Mouse (Mus musculus): ENCODE results near the gene Slco2a1.
"Not testable (repeated sequence)": the region's sequence is repeated elsewhere in the genome, so short reads cannot be mapped to it uniquely, and the experiment has no call there.

Gene Slco2a1

DNA sequence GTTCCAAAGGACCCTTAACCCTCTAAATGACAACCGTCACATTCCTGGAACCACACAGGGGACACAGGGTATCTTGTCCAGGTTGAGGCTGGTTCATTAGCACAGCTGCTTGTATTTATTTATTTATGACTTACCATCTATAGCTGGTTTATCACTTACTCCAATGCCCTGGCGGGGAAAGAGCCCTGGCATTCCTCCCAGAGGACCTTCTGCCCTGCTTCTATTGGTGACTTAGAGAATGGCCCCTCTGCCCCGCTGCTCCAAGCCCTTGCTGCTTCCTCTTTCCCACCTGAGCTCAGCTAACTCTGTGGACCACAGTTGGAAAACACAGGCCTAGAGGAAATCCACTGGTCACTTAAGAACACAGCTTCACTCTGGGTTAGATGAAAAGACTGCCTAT, 94.9 kb downstream of the Slco2a1 start:
- DNase-seq (ENCODE audit: low spot score in 2 of 2): no peak

DNA sequence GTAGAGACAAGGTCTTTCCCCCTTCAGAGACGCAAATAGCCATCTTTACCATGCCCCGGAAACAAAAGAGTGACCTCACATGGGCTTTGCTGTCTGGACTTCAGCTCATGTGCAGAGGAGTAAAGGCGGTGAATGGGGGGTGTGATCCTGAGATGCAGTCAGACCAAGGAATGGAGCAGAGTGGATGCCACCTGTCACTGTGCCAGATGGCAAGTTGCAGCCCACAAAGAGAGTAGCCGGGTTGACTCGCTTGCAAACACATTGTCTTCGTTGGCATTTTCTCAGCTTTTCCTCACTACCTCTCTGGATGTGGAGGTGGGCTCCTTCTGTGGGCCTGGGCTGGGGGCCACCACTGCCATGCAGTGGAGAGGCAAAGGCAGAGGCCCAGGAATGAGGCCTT, 98.2 kb downstream of the Slco2a1 start:
- no peak for DNase-seq (ENCODE audit: low spot score in 2 of 2)

DNA sequence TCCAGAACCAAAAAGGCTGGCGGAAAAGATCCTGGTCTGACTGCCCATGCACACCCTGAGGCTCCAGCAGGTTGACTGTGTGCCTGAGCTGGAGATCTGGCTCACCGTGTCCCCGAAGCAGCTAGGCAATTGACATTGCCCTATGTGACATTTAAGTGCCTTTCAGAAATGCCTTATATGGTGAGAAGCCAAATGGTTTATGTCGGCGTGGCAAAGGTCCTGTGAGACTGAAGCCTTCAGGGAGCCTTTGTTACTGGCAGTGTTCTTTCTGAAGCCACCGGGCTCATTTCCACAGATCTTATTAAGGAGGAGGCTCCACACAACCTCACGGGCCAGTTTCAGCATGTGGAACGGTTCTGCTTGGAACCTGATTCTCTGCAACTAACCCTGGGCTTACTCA, 98.8 kb downstream of the Slco2a1 start:
- no peak for DNase-seq (ENCODE audit: low spot score in 2 of 2)

DNA sequence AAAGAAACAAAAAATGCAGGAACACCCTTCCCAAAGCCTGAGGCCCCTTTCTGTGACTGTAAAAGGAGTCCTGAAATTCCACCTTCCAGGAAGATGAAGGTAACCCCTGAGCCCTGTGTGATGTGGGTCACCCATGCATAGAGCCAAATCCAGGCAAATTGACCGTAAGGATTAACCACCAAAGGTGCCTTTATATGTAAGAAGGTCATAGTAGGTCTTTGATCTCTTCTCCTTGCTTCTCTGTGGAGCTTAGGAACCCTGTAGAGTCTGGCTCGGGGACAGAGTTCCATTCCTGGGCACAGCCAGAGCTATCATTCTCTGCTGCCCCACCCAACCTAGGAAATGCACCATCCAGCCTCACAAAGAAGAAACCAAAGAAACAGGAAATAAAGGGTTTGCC, 100.1 kb downstream of the Slco2a1 start:
- no peak for DNase-seq (ENCODE audit: low spot score in 2 of 2)

DNA sequence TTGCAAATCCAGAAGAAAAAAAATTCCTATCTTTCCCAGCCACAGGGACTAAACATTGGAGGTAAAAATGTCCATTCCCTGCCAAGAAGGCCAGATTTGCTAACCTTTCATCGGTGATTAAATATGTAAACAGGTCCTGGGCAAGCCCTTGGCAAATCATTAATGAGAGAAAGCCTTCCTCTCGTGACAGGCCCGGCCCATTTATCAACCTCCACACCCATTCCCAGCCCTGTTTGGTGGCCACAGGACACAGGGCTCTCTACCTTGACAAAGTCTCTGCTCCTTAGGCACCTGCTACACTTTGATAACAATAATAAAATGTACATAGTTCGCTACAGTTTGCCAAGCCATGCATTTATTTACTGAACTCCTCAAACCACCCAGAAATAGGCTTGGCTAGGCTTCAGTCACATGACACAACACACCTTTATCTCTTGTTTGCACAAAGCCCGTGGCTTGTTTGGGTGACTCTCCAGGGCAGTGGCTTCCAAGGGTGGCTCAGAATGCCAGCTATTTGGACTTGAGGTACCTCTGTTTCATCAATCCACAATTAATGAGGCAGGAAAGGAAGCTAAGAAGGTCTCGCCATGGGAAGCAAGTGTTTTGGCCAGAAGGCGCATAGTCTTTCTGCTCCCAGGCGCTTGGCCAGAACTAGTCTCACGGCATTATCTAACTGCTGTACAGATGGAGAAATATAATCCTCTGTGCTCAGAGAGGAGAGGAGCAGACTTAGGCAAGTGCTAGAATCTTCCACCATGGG, 101.8 kb downstream of the Slco2a1 start:
- DNase-seq (ENCODE audit: low spot score in 2 of 2): no peak

DNA sequence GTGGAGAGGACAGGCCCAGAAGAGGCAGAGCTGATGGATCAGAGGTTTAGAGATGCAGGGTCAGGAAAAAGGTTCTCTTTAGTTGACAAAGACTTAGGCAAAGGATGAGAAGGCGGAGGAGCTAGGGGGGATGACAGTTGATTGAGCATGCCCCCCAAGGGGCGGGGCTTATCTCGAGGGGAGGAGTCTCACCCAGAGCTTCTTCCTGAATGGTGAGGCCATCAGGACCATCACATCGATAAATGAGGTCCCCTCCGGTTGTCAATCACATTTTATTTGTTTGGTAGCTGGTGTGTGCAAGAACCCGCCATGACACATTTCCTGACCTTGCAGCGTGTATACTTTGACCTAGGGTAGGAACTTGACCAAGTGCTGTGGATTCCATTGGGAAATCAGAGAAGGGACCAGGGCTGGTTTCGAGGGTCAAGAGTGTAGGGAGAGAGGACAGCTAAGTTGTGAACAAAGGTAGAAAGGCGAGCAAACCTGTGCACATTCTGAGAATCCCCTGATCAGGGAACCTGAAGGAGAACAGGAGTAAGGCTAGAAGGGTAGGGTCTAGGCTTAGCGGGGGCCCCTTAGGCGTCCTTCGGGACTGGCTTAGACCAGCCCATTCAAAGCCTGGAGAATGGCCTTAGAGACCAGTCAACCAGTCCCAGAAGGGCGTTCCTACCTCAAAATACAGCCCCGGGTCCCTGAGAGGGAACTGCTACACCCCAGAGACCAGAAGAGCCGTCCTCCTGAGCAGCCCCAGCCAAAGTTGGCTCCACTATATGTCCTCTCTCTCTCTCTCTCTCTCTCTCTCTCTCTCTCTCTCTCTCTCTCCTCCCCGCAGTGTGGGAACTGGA, 102.7 kb downstream of the Slco2a1 start:
- DNase-seq (ENCODE audit: low spot score in 2 of 2): no peak

DNA sequence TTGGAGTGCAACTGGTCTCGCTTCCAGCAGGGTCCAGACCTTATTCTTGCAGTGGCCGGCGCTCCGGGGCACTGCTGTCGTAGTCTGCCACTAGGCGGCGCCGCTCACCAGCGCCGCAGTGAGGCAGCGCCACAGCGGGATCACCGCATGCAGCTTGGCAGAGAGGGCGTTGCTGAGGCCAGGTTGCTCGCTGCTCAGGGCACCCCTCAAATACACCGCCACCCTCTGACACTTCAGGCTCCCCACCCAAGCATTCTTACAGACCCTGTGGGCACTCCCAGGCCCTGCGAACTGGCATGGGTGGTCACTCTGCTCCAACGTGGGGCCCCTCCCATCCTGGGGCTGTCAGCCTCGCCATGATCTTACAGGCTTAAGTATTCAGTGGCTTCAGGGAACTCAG, 103.7 kb downstream of the Slco2a1 start:
- DNase-seq (ENCODE audit: low spot score in 2 of 2): peak in 1 of 2 experiments; percentile 73

DNA sequence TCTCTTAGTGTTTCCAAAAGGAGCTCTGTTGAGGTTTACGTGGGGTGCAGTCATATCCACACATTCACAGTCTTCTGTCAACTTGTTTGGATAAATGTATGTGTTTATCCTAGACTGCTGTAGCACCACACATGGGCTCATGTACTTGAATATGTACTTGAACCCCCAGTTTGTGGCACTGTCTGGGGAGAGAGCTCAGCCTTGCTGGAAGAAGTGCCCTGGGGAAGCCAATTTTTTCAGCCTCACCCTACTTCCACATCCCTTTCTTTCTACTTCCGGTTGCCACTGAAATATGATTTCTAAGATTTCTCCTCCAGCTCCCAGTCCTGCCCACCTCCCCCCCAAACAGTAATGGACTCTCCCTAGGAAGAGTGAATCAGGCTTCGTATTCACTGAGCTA, 105.2 kb downstream of the Slco2a1 start:
- DNase-seq (ENCODE audit: low spot score in 2 of 2): no peak

DNA sequence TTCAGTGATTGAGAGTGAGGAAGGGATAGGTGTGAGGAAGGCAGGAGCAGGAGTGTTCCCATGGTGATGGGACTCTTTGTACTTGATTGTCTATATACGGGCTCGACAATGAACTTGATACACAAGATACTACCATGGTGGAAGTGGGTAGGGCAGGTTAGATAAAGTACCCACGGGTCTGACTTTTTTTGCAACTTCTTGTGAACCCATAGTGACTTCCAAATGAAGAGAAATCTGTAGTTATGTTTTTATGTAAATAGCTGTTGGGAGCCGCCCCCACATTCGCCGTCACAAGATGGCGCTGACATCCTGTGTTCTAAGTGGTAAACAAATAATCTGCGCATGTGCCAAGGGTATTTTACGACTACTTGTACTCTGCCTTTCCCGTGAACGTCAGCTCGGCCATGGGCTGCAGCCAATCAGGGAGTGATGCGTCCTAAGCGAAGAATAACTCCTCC, 119.9 kb downstream of the Slco2a1 start:
- not testable (repeated sequence) for DNase-seq (ENCODE audit: low spot score in 2 of 2)

DNA sequence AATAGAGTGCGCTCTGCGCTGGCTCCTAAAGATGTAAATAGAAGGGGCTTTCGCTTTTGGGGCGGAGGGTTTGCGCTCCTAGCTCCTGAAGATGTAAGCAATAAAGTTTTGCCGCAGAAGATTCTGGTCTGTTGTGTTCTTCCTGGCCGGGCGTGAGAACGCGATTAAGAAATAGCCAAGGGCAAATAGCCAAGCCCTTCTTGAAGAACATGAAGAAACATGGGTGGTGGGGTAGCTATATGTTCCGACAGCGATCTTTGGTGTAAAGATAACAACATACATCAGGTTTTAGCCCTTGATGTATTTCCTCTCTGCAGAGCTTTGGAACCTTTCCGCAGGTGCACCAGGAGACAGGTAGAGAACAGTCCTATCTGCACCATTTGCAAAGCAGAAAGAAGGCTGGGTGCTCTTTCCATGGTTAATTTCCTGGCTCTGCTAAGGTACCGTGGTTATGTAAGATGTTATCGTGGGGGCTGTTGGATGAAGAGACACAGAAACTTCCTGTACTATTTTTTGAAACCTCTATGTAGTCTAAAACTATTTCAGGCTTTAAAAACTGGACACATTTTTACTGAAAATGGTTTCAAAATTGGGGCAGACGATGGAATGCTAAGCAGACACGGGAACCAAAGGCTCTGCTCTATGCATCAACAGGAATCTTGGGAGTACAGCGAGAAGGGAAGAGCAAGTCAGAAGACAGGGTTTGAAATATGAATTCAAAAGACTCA, 120.6 kb downstream of the Slco2a1 start:
- DNase-seq (ENCODE audit: low spot score in 2 of 2): no peak

DNA sequence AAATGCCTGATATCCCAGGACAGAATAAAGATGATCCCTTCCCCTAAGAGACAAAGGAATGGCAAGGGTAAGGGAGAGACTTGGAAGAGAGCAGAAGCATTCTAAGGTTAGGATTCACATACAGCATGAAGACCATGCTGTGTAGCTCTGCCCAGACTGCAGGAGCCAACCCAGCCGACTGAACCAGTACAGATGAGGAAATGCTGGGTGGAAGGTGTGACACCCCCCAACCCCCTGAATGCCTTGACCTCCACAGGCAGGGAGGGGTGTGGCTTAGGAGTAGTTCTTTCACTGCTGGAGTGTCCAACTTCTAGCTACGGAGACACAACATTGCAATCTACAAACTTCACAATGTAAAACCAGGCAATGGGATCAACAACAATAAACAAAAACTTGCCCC, 121.4 kb downstream of the Slco2a1 start:
- DNase-seq (ENCODE audit: low spot score in 2 of 2): no peak

DNA sequence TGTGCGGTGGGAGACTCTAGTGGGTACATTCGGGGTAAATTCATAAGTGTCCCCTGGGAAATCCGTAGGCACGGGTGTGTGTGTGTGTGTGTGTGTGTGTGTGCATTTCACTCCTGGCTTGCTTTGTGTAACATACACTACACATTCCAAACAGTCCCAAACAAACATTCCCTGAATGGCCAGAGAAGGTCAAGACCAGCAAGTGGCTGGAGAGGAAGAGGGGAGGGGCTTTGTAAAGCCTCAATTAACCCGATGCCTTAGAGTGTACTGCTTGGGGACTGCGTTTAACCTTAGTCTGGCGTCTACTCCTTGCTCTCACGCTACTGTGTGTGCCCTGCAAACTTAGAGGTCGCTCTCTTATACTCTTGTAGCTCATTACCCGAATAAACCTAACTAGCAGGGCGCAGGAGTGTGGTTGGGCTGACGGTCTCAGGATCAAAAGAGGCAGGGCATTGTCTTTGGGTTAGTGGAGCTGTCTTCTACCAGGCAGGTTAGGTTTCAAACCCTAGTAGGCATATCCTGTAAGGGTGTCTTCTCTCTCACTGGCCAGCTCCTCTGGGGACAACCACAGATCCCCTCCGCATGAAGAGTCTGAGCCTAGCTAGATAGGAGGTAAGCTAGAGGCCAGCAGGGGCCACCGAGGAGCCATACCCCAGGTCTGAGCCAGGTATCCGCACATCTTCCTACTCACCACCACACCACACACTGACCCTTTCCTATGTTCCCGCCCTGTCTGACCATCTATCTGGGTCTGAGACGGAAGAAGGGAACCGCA, 122.4 kb downstream of the Slco2a1 start:
- no peak for DNase-seq (ENCODE audit: low spot score in 2 of 2)

DNA sequence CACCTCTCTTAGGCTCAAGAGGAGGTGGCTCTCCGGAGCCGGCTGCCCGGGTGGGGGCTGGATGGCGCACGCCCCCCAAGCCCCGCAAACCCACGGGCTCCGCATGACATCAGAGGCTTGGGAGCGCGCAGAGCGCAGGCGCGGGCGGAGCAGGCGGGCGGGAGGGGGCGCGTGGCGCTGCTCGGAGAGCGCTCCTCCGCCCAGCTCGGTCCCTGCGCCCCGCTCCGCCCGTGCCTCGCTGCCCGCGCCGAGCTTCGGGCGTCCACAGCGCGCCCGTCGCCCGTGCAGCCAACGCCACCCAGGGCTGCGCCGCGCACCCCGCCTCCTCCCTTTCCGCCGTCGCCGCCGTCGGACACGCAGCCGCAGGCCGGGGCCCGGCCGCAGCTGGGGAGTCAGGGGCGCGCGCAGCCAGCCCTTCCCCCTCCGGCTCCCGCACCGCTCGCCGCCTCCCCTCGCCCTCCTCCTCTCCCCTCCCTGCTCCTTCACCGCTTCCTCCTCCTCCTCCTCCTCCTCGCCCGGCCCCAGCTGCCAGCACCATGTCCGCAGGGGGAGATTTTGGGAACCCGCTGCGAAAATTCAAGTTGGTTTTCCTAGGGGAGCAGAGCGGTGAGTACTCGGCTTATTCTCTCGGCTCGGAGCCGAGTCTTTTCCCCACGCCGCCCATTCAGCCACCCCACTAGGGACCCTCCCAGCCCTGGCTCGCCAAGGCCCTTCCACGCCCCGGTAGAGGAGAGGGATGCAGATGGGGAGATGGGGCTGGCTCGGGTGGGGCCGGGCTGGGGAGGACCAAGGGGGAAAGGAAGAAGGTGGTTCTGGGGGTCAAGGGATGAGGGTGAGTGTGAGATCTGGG, 123.3 kb downstream of the Slco2a1 start, which contains the start of gene Rab6b:
Rab6b (plus strand) TSS at position 167 of the 850 bp plus-strand sequence.
- peak in 1 of 2 experiments; percentile 63 for DNase-seq (ENCODE audit: low spot score in 2 of 2)

DNA sequence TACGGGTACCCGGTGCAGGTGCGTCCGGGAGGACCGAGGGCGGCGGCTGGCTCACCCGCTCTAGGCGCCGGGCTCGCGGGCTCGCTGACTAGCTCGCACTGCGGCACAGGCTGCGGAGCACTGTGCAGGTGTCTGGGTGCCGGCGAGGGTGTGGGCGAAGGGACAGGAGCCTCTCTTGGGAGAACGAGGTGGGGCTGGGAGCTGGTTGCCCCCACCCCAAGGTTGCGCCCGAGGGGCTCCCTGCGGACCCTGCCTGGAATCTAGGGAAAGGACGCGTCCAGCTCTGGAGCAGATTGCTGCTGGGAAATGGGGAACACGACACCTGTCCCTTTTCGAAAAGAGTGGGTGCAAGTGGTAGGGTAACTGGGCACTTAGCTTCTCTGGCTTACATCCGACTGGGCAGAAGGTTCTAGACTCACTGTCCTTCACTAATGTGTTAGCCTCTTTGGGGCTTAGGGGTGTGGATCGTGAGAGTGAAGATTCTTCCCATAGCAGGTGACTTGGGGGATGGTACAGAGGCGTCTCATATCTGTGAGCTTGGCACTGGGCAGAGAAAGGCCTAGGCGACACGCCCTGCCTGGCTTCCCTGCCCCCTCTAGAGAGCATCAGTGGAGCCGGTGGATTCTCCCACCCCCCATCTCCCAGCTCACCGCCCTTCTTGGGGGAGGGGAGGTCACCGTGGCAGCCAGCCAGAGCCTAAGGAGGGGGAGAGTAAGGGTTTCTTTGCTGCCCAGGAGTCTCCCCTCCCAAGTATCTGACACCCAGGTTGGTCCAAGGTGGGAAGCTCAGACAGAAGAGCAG, 124.2 kb downstream of the Slco2a1 start:
- peak in 1 of 2 experiments; percentile 65 for DNase-seq (ENCODE audit: low spot score in 2 of 2)

DNA sequence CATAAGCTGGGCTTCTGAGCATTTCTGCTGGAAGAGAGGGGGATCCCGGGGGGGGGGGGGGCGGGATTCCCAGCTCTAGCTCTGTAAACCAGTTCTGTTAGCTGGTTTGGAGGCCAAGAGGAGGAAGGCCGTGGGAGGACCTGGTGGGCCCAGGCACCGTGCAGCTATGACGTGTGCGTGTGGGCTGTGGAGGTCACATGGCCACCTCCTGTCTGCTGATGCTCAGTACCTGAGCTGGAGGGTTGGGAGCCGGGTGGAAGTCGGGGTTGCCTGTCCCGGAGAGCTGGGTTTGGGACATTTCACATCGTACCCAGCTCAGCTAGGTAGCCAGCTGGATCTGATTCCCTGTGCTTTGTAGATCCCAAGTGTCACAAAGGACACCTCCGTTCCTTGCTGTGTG, 124.8 kb downstream of the Slco2a1 start:
- DNase-seq (ENCODE audit: low spot score in 2 of 2): peak in 1 of 2 experiments; percentile 57

DNA sequence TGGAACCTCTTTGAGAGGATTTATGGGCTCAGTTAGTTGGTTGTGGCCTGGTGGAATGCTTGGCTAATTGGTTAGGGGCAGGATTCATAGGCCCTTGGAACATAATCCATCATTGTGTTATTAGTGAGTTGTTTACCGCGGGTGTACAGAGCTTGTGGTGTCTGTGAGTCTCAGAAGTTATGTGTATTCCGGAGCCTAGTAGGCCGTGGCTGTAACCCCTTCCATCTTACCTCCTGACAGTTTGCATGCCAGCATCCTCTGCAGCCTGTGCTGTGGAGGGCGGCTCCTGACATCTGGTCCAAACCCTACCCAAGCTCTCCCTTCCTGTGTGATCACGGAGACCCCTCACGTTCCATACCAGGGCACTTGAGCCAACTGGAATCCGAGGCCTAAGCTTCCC, 125.8 kb downstream of the Slco2a1 start:
- no peak for DNase-seq (ENCODE audit: low spot score in 2 of 2)

DNA sequence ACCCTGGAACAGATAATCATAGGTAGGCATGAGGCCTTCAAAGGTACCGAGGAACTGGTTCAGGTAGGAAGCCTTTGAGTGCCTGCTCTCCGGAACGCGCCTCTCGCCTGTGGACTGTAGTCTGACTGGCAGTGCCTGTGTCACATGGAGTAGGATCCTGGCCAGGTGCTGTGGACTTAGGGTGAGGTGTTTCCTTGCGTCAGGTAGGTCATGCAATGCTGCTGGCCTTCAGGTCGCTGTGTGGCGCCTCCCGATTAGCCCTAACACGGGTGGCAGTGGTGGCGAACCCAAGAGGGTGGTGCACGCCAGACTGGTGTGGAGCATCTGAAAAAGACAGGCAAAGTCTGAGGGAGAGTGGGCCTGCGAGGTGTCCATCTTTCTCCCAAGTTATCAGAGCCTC, 126.4 kb downstream of the Slco2a1 start:
- DNase-seq (ENCODE audit: low spot score in 2 of 2): no peak

DNA sequence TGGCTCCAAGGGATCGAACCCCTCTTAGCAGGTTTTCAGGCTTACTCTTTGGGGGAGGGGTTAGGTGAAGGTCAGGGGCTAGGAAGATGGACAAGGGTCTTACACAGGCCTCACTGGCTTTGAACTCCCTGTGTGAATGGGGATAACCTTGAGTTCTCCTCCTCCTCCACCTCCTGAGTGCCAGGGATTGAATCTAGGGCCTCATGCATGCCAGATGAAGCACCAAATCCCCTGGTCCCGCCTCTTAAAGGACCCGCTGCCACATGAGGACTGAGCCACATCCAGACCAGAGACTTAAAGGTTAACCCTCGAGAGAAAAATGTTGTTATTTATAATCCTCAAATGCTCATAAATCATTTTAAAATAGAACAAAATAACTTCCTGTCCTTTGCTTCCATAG, 128.4 kb downstream of the Slco2a1 start:
- DNase-seq (ENCODE audit: low spot score in 2 of 2): no peak

DNA sequence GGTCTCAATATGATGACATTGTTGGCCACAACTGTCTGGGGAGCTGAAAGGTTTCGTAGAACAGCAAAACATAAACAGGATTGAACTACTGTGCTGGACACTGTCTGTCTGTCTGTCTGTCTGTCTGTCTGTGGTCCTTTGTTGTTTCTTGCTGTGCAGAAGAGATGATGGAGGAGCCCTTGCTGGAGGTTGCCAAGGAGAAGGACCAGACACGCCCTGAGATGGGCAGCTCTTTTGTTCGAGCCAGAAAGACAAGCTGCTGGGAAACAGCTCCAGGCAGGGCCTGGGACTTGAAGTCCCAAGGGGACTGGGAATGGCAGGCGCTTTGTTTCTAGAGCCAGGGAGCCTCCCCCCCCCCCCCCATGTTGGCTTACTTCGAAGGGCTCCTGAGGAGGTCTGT, 129.0 kb downstream of the Slco2a1 start:
- no peak for DNase-seq (ENCODE audit: low spot score in 2 of 2)

DNA sequence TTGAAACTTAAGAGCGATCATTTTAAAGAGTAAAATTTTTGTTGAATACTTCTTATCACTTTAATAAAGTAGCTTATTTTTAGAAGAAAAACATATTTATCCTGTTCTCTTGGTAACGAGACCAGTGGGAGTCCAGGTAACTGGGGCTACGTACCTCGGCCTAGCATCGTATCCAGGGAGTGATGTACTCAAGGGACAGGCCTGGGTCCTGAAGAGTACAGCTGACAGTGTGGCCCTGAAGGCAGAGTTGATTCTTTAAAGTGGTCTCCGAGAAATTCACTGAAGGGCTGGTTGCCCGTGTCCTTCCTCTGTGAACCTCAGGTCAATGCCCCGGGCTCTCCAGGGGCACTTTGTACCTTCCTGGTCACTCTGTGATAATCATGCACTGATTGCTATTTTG, 129.4 kb downstream of the Slco2a1 start:
- no peak for DNase-seq (ENCODE audit: low spot score in 2 of 2)
